Mouse (Mus musculus) right cerebral cortex, postnatal 10 days (tissue): ENCODE data around the gene Obscn.
"Not testable (repeated sequence)": the region's sequence is repeated elsewhere in the genome, so short reads cannot be mapped to it uniquely, and the experiment has no call there.

Experiments used
- DNase-seq, 2 experiments: peaks; one replicate each; pipeline ENCODE4 v3.0.0; 2021; ENCODE audit warnings: low spot score in 2 of 2

Gene Obscn

DNA sequence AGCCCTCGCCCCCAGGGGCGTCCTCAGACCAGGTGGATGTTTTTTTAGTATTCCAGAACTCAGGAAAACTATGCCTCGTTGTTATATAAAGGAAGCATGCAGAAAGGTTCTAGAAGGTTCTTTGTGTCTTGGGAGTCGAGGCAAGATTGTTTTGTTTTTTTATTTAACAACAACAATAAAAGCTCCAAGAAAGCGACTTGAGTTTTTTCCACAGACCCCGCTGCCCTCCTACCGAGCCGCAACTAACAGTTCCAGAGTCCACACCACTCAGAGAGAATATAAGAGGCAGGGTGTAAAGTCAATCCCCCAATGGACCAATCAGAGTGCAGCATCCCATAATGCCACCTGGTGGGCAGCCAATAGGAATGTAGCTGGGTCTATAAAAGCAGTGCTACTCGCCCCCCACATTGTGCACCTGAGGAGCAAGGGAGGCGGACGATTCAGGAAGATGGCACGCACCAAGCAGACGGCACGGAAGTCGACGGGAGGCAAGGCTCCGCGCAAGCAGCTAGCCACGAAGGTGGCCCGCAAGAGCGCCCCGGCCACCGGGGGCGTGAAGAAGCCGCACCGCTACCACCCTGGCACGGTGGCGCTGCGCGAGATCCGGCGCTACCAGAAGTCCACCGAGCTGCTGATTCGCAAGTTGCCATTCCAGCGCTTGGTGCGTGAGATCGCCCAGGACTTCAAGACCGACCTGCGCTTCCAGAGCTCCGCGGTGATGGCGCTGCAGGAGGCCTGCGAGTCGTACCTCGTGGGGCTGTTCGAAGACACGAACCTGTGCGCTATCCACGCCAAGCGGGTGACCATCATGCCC is 174.6 kb downstream of the Obscn start:
- DNase-seq: no peak

DNA sequence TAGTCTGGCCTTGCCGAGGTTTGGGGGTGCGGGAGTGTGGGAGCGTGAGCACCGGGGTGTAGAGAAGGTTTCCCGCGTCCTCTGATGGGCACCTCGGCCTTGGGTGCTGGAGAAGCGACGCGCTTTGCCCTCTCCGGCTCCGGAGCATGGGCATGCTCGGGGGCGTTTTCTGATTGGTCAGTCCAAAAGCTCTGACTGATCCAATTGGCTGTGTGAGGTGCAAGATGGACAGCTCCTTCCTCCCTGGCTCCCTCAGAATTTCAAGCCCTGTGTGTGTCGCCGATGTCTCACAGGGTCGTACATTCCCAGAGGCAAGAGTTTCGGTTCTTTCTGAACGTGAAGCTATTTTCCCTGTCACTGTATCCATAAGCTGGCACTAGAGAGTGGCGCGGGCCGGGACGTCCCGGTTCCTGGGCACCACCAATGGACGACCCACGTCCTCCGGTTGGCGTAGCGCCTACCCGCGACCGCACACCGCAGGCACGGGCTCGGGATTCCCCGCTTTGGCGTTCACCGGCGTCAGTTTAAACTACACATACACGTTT is 176.2 kb downstream of the Obscn start:
- DNase-seq: peak; percentile 87 to 91

DNA sequence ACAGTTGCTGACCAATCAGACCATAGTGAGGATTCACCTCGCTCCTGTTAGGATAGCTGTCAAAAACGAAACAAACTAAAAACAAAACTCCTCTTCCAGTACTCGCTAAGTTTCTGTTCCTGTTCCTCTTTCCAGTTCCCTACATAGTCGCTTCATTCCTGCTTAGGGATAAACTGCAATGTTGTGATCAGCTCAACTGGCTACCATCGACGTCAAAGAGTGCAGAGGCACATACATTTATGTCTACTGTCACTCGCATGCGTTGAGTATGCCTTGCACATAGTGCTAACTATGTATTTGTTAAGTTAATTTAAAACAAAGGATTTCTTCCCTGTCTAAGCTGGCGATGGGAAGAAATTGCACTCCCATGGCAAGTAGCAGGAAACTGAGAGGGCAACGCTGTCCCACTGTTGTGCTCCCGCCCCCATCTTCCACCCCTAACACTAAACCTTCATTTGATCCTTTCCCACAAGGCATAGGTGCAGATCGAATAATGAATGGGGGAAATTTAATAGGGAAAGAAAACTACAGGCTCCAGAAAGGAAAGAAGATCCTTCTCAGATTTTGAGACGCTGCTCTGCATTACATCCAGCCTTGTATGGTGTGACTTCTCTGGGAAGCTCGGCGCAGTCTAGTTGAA is 176.9 kb downstream of the Obscn start:
- no peak for DNase-seq

DNA sequence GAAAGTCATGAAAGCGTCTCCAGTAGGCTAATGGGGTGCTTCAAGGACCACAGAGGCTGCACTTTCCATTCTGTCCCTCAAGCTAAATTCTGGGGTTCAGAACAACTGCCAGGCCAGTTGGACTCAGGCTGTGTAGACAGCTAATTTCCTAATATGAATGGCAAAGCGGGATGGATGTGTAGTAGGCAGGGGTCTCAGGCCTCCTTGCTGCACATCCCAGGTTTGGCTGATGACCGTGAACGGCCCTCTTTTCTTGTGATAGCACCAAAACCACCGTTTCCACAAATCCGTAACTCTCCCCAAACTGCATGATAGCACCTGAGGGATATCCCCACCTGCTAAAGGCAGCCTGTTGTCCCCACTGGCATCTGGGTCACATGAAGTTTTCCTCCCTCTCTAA is 177.7 kb downstream of the Obscn start:
- no peak for DNase-seq

DNA sequence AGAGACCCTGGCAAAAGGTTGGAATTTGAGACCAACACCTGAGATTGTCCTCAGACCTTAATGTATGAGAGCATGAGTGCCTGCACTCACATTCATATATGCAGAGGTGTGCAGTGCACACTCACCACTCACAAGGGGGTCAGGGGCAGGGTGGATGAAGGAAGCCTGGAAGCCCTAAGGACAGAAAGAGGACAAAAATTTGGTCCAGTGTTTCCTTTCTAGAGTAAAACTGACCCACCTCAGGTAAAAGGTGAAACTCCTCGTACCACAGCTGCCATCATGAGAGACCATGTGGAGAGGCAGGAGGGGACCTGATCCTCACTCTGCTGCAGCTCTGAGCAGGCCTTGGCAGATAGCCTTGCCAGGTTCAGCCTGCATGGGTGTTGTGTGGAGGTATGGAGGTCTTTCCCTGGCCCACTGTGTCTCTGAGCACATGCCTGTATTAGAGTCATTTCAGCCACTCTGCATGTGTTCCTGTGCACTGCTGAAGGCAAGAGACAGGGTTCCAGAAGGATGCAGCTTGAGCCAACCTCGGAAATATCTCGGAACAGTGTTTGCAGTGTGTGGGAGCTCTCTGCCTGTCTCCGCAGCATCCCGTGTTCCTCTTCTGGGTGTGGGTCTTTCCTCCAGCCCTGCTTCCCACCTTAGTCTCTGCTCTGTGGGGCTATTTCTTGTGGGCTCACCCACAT is 178.8 kb downstream of the Obscn start:
- DNase-seq: peak in 1 of 2 experiments; percentile 51

DNA sequence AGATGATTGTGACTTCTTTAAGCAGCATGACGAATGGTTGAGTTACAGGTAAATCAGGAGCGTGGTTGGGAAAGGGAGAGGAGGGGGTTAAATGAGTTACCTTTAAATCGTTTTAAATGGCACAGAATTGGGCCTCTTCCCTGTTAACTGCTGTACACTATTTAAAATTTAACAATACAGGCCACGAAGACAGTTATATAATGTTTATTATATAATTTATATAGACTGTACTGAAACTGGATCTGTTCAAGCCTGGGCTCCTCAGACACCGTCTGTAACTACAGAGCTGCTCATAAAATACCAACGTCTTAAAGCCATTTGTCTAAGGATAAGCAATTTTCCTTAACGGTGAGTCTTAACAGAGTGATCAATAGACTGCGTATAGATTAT is 180.3 kb downstream of the Obscn start:
- no peak for DNase-seq

DNA sequence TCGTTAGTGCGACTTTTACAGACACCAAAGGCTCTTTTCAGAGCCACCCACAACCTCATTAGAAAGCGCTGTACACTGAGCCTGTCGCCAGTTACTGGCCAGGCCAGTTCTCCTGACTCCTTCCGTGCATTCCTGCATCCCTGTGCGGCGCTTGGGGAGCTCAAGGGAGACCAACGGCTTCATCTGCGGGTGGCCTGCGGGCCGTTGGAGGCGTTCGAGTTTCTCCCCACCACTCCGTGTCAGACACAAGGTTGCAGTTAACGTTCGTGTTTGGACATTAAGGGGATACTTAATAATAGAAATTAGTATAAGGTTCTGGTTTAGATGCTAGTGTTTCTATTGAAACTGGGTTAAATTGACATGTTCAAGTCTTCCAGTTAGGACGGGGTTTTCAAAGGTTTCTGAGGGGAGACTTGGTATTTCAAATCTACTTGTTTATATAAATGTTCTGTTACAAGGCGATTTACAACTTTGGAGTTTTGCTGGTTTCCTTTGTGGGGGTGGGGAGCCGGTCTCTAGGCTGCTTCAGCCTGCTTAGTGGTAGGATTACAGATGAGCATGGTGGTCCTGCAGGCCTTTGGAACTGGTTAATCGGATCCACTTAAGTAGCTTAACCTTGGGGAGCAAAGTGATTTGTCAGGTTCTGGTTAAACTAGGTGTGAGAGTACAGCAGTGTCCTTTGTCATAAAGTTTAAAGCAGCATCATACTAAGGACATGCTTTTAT is 180.9 kb downstream of the Obscn start:
- DNase-seq: peak in 1 of 2 experiments; percentile 38

DNA sequence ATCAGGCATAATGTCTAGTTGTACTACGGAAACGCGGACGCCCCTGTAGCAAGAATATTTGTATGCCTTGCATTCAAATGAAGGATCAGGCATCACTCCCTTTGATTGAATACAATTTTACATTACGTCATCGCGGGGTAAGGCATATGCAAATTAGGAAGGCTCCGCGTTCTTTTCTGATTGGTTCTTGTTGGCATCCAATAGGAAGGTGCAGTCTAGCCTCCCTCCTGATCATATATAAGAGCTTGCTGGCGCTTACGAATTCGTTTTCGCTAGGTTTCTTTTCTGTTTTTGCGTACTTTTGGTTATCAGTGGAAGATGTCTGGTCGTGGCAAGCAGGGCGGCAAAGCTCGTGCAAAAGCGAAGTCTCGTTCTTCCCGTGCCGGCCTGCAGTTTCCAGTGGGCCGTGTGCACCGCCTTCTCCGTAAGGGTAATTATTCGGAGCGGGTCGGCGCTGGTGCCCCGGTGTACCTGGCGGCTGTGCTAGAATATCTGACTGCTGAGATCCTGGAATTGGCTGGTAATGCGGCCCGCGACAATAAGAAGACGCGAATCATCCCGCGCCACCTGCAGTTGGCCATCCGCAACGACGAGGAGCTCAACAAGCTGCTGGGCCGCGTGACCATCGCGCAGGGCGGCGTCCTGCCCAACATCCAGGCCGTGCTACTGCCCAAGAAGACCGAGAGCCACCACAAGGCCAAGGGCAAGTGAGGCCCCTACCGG is 181.6 kb downstream of the Obscn start, which contains the start of the genes Hist3h2a and Trim17:
TSS of gene Hist3h2a (plus strand) at position 266 of the 723 bp plus-strand sequence.
TSS of gene Trim17 (plus strand) at position 266 of the 723 bp plus-strand sequence.
- peak; percentile 91 to 97 for DNase-seq

DNA sequence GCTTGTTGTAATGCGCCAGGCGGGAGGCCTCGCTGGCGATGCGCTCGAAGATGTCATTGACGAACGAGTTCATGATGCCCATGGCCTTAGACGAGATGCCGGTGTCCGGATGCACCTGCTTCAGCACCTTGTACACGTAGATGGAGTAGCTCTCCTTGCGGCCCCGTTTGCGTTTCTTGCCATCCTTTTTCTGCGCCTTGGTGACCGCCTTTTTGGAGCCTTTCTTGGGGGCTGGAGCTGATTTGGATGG is 182.1 kb downstream of the Obscn start:
- not testable (repeated sequence) for DNase-seq

DNA sequence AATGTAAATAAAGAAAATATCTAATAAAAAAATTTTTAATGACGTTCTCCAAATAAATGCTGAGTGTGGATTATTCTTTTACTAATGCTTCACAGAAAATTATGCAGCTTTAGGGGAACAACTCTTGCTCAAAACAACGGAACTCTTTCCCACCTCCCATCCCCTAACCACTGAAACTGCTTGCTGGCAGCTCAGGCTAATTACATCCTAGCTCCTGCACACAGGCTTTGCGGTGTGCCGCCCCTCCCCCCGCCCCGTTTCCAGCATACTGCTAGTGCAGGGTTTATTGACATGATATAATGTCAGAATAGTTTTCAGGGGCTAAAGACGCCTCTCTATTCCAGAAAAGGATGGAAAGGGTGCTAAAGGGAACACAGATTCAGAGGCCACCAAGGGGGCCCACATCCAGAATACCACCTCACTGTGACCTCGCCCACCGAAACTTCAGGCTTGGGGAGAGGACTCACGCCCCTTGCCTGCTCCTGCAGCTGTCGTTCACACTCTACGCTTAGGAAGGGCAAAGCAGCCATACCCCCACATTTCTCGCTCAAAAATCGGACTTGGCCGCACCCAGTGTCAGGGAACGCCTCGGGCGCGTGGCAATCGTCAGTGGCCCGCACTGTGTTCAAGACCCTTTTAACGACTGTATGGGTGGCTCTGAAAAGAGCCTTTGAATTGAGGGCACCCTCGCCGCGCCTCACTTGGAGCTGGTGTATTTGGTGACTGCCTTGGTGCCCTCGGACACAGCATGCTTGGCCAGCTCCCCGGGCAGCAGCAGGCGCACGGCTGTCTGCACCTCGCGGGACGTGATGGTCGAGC is 182.6 kb downstream of the Obscn start:
- peak in 1 of 2 experiments; percentile 48 for DNase-seq

DNA sequence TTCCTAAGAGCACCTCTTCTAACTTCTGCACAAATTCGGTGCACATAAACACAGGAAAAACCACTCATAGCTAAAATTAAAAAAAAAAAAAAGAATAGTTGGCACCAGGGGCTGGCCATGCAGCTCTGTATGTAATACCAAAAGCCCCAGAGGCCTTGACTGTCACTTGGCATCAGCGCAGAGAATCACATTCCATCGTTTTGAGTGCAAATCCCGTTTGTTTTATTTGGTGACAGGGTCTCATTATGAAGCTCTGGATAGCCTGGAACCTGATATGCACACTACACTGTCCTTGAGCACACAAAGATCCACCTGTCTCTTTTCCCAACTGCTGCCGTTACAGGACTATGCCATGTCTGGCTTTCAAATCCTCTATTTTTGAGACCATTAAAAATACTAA is 185.0 kb downstream of the Obscn start:
- DNase-seq: no peak

DNA sequence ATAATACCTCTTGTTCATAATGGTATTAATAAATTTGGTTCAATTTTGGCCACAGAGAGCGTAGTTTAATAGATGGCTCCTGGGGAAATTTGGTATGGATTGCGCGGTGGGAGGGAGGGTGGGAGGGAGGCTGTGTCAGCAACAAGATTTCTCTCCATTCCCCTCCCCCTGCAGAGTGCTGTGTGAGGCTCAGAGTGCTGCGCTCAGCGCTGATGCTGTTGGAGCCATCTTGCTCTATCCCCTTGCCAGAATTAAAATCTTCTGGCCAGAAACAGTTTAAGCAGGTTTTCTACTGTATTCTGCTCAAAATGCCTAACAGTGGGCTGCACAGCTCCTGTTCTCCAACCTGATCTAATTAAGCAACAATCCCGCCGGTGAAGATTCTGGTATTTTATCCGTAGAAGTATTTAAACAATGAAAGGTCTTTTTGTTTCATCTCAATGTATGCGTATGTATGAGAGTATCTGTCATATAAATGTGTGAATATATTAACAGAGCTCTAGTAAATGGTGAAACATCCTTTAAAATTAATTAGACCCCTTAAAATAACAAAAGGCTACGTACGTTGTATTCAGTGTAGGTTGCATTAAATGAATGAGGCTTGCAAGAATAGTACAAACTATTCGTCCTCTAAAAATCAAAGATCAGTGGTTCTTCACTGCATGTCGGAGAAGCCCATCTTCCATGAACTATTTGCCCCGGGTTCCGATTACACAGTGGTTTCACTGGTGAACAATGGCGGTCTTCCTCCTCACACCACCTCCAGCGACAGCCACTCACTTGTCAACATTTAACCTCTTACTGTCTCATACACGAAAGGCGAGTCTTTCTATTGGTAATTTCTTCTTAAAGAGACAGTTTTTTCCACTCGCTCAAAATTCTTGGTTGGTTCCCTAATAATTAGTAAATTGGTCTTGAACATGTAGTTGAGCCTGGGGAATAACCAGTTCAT is 186.4 kb downstream of the Obscn start:
- peak; percentile 83 to 89 for DNase-seq

DNA sequence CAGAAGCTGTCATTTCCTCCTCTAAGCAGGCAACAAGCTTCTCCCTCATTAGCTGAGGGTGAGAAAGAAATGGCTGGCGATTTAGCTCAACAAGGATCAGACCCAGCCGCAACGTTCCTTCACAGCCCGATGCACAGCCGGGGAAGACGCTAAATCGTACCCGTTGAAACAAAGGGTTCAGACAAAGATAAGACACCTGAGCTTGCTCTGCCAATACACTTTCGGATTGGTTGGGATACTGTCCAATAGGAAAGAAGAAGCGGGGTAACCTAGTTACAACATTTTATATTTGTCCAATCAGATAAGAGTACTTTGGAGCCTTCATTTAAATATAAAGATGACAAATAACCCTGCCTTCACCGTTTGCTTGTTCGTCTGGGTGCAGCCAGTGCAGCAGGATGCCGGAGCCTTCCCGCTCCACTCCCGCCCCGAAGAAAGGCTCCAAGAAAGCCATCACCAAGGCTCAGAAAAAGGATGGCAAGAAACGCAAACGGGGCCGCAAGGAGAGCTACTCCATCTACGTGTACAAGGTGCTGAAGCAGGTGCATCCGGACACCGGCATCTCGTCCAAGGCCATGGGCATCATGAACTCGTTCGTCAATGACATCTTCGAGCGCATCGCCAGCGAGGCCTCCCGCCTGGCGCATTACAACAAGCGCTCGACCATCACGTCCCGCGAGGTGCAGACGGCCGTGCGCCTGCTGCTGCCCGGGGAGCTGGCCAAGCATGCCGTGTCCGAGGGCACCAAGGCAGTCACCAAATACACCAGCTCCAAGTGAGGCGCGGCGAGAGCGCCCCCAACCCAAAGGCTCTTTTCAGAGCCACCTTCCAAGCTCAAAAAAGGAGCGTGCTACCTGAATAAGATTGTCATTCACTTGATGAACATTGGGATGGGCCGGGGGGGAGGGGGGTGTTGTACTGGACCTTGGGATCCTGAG is 187.4 kb downstream of the Obscn start, which contains the start of gene Hist3h2ba:
TSS of gene Hist3h2ba (plus strand) at position 379 of the 938 bp plus-strand sequence.
- peak; percentile 85 to 91 for DNase-seq

DNA sequence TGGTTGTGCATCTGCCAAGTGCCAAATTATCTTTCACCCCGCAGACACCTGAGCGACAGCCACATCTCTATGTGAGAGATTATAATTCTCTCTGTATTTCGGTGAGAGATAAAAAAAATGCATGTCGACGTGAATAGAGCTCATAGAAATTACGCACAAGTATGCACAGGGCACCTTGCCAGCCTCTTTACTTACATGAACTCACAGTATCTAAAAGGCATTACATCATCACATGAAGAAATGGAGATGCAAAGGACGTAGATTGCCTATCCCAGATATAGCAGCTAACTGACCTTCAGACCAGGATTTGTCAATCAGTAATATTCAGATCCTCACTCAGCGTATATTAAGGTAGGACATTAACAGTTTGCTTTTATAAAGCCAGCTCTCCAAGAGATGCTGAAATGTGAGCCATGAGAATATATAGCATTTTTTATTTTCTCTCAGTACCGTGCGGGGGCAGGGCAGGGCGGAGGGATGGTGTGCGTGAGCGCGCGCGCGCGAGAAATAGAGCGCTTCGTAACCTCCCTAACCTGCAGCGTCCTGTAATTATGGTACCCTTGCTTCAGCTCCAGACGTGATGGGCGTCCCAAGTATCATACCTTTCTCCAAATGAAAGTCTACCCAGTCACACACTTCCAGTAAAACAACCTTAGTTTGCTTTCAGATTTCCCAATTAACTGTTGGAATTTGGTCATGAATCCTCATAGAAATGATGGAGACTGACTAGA is 188.2 kb downstream of the Obscn start:
- peak; percentile 82 to 84 for DNase-seq

DNA sequence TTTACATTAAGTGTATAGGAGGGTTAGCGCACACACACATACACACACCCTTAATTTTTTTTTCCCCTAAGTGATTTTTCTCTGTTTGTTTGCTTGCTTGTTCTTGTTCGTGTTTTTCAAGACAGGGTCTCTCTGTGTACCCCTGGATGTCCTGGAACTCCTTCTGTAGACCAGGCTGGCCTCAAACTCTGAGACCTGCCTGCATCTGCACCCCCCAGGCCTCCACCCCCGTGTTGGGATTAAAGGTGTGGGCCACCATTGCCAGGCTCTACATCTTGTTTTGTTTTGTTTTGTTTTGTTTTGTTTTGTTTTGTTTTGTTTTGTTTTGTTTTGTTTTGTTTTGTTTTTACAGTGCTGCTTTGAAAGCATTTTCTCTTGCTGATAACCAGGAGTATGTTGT is 188.9 kb downstream of the Obscn start:
- DNase-seq: no peak
